Mouse (Mus musculus): Measurements from ENCODE around the gene Abcb11. TPM values are rescaled to one million over a fixed set of nuclear protein-coding genes. Genes with fewer than 3 reads are reported as not detected.

Gene Abcb11
- polyA plus RNA-seq, 1 experiment from 2014 or later = 0.13 TPM

GRCm38 (mm10) chr2:69212652-69213051, 129.8 kb downstream of the Abcb11 start:
- Histone ChIP-seq H3K27me3 (ENCODE audit: control insufficient read depth, insufficient read depth, low read length) (no peaks in the 10 kb centered on the region), H3K27ac (ENCODE audit: low read length) (no peak overlapping the region), H3K9me3 (replicated peaks; ENCODE audit: control insufficient read depth, low read length) (no peaks in the 10 kb centered on the region), H3K4me1 (ENCODE audit: control insufficient read depth, insufficient read depth, low read length) (no peaks in the 10 kb centered on the region), H3K9ac (ENCODE audit: low read length) (no peak overlapping the region), H3K36me3 (ENCODE audit: control insufficient read depth, insufficient read depth) (no peaks in the 10 kb centered on the region), H3K4me2 (ENCODE audit: low read depth, low read length) (no peak overlapping the region), H3K4me3 (ENCODE audit: low read length) (no peak overlapping the region)
- WGBS = 64% methylated on average over 10 of the region's 10 CpGs
- no peak for ATAC-seq (replicated peaks; ENCODE audit: extremely low read depth, insufficient read depth, low FRiP score)

DNA sequence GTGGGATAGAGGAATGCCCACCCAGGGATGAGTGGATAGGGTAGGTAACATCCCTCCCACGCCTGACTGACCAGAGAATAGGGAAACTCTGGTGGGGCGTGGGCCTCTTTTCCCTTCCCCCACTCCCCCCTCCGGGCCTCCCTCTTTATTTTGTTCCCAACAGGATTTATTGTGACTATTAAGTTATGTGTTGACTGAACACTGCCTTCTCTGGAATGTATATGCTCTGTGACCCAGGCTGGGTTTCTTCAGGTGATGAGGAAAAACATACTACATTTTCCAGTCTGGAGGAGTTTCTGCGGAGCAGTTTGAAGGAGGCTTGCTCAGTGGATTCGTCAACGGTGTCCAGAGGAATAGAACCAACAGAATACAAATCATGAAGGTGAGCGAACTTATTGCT, 131.6 kb downstream of the Abcb11 start, which contains the start of gene G6pc2:
Gene G6pc2, plus strand, starts transcription at position 301 of the 400 bp plus-strand sequence.
- no peaks in the 10 kb centered on the region for H3K4me1 ChIP-seq (ENCODE audit: control insufficient read depth, insufficient read depth, low read length)
- no peaks in the 10 kb centered on the region for H3K36me3 ChIP-seq (ENCODE audit: control insufficient read depth, insufficient read depth)
- H3K4me3 ChIP-seq (ENCODE audit: low read length) = no peak within 1 kb of the TSS
- H3K9ac ChIP-seq (ENCODE audit: low read length) = no peak within 1 kb of the TSS
- no peak for ATAC-seq (replicated peaks; ENCODE audit: extremely low read depth, insufficient read depth, low FRiP score)
- no peak within 1 kb of the TSS for H3K27ac ChIP-seq (ENCODE audit: low read length)
- no peak within 1 kb of the TSS for H3K4me2 ChIP-seq (ENCODE audit: low read depth, low read length)
- 82% methylated on average over 7 of the region's 7 CpGs for WGBS
- no peaks in the 10 kb centered on the region for H3K9me3 ChIP-seq (replicated peaks; ENCODE audit: control insufficient read depth, low read length)
- H3K27me3 ChIP-seq (ENCODE audit: control insufficient read depth, insufficient read depth, low read length) = no peaks in the 10 kb centered on the region

DNA sequence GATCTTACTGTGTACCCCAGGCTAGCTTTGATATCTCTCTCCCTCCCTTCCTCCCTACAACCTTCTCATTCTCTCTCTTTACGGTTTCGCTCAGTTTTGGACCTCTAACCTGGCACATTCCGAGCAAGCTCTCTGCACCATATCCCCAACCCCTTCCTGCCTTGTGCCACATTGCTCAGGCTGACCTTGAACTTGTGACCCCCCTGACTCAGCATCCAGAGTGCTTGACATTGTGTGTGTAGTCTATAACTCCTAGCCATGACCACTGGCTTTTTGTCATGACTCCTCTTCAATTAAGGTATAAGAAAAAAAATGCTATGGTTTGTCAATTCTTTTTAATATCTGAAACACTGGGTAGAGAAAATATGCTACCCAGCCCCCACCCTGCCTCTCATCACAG, 132.7 kb downstream of the Abcb11 start:
- no peak overlapping the region for H3K9ac ChIP-seq (ENCODE audit: low read length)
- no peak for ATAC-seq (replicated peaks; ENCODE audit: extremely low read depth, insufficient read depth, low FRiP score)
- 82% methylated on average over 3 of the region's 3 CpGs for WGBS
- H3K27ac ChIP-seq (ENCODE audit: low read length) = no peak overlapping the region
- H3K4me2 ChIP-seq (ENCODE audit: low read depth, low read length) = no peak overlapping the region
- no peak overlapping the region for H3K4me3 ChIP-seq (ENCODE audit: low read length)
- H3K4me1 ChIP-seq (ENCODE audit: control insufficient read depth, insufficient read depth, low read length) = peaks cover 8% of the 10 kb centered on the region
- H3K27me3 ChIP-seq (ENCODE audit: control insufficient read depth, insufficient read depth, low read length) = no peaks in the 10 kb centered on the region
- no peaks in the 10 kb centered on the region for H3K36me3 ChIP-seq (ENCODE audit: control insufficient read depth, insufficient read depth)
- no peaks in the 10 kb centered on the region for H3K9me3 ChIP-seq (replicated peaks; ENCODE audit: control insufficient read depth, low read length)

DNA sequence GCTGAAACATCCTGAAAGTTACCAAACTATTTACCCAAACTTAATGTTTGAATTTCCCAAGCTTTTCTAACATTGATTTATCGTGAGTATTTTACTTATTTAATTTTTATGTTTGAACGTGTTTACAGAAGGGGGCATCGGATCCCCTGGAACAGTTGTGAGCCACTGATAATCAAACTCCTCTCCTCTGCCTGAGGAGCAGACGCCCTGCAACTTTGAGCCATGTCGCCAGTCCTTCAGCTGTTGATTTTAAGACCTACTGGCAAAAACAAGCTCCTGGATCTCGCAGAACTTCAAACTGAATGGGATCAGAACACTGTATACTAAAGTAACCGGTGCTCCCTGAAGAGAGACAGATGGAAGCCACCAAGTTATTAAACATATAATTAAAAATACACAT, 135.9 kb downstream of the Abcb11 start:
- H3K4me2 ChIP-seq (ENCODE audit: low read depth, low read length) = peak overlapping the region; percentile 55
- H3K4me3 ChIP-seq (ENCODE audit: low read length) = peak overlapping the region; percentile 80
- H3K4me1 ChIP-seq (ENCODE audit: control insufficient read depth, insufficient read depth, low read length) = peaks cover 8% of the 10 kb centered on the region
- no peaks in the 10 kb centered on the region for H3K9me3 ChIP-seq (replicated peaks; ENCODE audit: control insufficient read depth, low read length)
- H3K9ac ChIP-seq (ENCODE audit: low read length) = peak overlapping the region; percentile 38; the same call in 1 of the 2 replicates
- ATAC-seq (replicated peaks; ENCODE audit: extremely low read depth, insufficient read depth, low FRiP score) = no peak
- WGBS = 19% methylated on average over 7 of the region's 7 CpGs
- peaks cover 10% of the 10 kb centered on the region for H3K36me3 ChIP-seq (ENCODE audit: control insufficient read depth, insufficient read depth)
- H3K27me3 ChIP-seq (ENCODE audit: control insufficient read depth, insufficient read depth, low read length) = no peaks in the 10 kb centered on the region
- no peak overlapping the region for H3K27ac ChIP-seq (ENCODE audit: low read length)

DNA sequence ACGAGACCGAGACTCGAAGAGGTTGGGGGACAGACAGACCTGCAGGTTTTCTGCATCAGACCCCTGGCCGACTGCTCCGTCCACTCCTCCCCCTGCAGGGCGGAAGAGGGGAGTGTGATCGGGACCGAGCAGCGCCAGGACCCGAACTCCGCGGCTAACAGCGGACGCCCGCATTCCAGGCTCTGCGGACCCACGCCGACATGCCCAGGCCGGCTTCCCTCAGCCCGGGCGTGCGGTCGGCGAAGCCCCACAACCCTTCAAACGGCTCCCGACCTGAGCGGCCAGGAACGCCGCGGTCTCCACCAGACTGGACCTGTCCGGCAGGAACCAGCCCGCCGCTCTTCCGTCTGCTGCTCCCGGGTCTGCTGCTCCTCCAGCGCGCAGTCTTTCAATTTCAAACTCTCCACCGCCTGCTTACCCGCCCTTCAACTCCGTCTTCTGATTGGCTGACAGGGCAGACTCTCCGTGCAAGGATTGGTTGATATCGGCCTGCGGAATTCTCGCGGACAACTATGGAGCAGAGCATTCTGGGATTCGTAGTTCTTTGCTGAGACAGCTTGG, 136.5 kb downstream of the Abcb11 start, which contains the start of gene Spc25:
Gene Spc25, minus strand, starts transcription at position 404 of the 561 bp plus-strand sequence.
- no peaks in the 10 kb centered on the region for H3K9me3 ChIP-seq (replicated peaks; ENCODE audit: control insufficient read depth, low read length)
- peak within 1 kb of the TSS; percentile 80 for H3K4me3 ChIP-seq (ENCODE audit: low read length)
- peaks cover 14% of the 10 kb centered on the region for H3K36me3 ChIP-seq (ENCODE audit: control insufficient read depth, insufficient read depth)
- H3K9ac ChIP-seq (ENCODE audit: low read length) = peak within 1 kb of the TSS; percentile 85
- peak within 1 kb of the TSS; percentile 86 for H3K4me2 ChIP-seq (ENCODE audit: low read depth, low read length)
- H3K27ac ChIP-seq (ENCODE audit: low read length) = peak within 1 kb of the TSS; percentile 71
- H3K27me3 ChIP-seq (ENCODE audit: control insufficient read depth, insufficient read depth, low read length) = no peaks in the 10 kb centered on the region
- under 1% methylated on average over 46 of the region's 46 CpGs for WGBS
- peaks cover 8% of the 10 kb centered on the region for H3K4me1 ChIP-seq (ENCODE audit: control insufficient read depth, insufficient read depth, low read length)
- peak; percentile 100 for ATAC-seq (replicated peaks; ENCODE audit: extremely low read depth, insufficient read depth, low FRiP score)

GRCm38 (mm10) chr2:69205185-69205584, 137.2 kb downstream of the Abcb11 start:
- no peak for ATAC-seq (replicated peaks; ENCODE audit: extremely low read depth, insufficient read depth, low FRiP score)
- 19% methylated on average over 6 of the region's 6 CpGs for WGBS
- no peaks in the 10 kb centered on the region for H3K9me3 ChIP-seq (replicated peaks; ENCODE audit: control insufficient read depth, low read length)
- H3K27ac ChIP-seq (ENCODE audit: low read length) = no peak overlapping the region; the same call in 1 of the 2 replicates
- peaks cover 8% of the 10 kb centered on the region for H3K4me1 ChIP-seq (ENCODE audit: control insufficient read depth, insufficient read depth, low read length)
- no peaks in the 10 kb centered on the region for H3K27me3 ChIP-seq (ENCODE audit: control insufficient read depth, insufficient read depth, low read length)
- peak overlapping the region; percentile 80 for H3K4me3 ChIP-seq (ENCODE audit: low read length)
- H3K36me3 ChIP-seq (ENCODE audit: control insufficient read depth, insufficient read depth) = peaks cover 14% of the 10 kb centered on the region
- H3K4me2 ChIP-seq (ENCODE audit: low read depth, low read length) = peak overlapping the region; percentile 86
- H3K9ac ChIP-seq (ENCODE audit: low read length) = peak overlapping the region; percentile 85

DNA sequence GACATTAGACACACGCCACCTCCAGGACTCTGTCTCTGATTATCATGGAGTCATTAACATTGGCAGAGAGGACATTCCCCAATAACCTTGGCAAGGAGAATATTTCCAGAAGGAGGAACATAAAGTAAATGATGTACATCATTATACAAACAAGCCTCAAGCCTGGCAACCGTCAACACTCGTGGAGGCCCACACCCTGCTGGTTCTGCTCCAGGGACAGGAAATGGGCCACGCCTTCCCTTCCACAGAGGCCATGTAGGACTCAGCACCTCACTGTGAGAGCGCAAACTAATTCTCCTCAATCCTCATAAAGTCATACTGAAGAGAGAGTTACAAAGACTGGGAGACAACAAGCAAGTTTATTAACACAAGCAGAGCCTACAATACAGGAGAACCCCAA, 148.9 kb downstream of the Abcb11 start:
- Histone ChIP-seq H3K4me1 (ENCODE audit: control insufficient read depth, insufficient read depth, low read length) (peaks cover 1% of the 10 kb centered on the region; the same call in 1 of the 2 replicates), H3K36me3 (ENCODE audit: control insufficient read depth, insufficient read depth) (peaks cover 38% of the 10 kb centered on the region), H3K27me3 (ENCODE audit: control insufficient read depth, insufficient read depth, low read length) (no peaks in the 10 kb centered on the region), H3K4me2 (ENCODE audit: low read depth, low read length) (no peak overlapping the region), H3K9me3 (replicated peaks; ENCODE audit: control insufficient read depth, low read length) (peaks cover 3% of the 10 kb centered on the region; the same call in 1 of the 2 replicates), H3K4me3 (ENCODE audit: low read length) (no peak overlapping the region), H3K9ac (ENCODE audit: low read length) (no peak overlapping the region), H3K27ac (ENCODE audit: low read length) (no peak overlapping the region)
- no peak for ATAC-seq (replicated peaks; ENCODE audit: extremely low read depth, insufficient read depth, low FRiP score)
- 89% methylated on average over 5 of the region's 5 CpGs for WGBS

DNA sequence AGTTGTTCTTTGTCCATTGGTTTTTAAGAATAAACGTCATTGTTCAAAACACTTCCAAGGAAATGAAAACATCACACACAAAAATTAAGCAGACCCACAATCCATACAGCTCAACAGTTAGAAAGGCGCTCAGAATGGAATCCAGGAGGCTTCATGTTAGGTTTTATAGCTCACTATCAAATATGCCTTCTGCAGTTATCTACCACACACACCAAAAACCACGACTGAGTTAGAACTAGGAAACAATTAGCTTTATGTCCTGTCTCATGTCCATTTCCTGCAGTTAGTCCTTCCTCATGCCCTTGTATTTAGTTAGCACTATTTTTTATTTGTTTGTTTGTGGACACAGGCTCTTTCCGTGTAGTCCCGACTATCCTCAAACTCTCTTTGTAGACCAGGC, 151.4 kb downstream of the Abcb11 start:
- H3K9ac ChIP-seq (ENCODE audit: low read length) = no peak overlapping the region
- peaks cover 34% of the 10 kb centered on the region for H3K36me3 ChIP-seq (ENCODE audit: control insufficient read depth, insufficient read depth)
- no peak overlapping the region for H3K27ac ChIP-seq (ENCODE audit: low read length)
- no peak overlapping the region for H3K4me2 ChIP-seq (ENCODE audit: low read depth, low read length)
- WGBS = 75% methylated on average over 5 of the region's 5 CpGs
- H3K4me3 ChIP-seq (ENCODE audit: low read length) = no peak overlapping the region
- H3K4me1 ChIP-seq (ENCODE audit: control insufficient read depth, insufficient read depth, low read length) = peaks cover 2% of the 10 kb centered on the region; the same call in 1 of the 2 replicates
- H3K9me3 ChIP-seq (replicated peaks; ENCODE audit: control insufficient read depth, low read length) = peaks cover 3% of the 10 kb centered on the region; the same call in 1 of the 2 replicates
- no peak for ATAC-seq (replicated peaks; ENCODE audit: extremely low read depth, insufficient read depth, low FRiP score)
- H3K27me3 ChIP-seq (ENCODE audit: control insufficient read depth, insufficient read depth, low read length) = no peaks in the 10 kb centered on the region

- H3K36me3 ChIP-seq (ENCODE audit: control insufficient read depth, insufficient read depth) = peaks cover 23% of the 10 kb centered on the region
- no peak overlapping the region for H3K27ac ChIP-seq (ENCODE audit: low read length)
- H3K9me3 ChIP-seq (replicated peaks; ENCODE audit: control insufficient read depth, low read length) = peaks cover 3% of the 10 kb centered on the region; the same call in 1 of the 2 replicates
- H3K4me3 ChIP-seq (ENCODE audit: low read length) = no peak overlapping the region
- H3K27me3 ChIP-seq (ENCODE audit: control insufficient read depth, insufficient read depth, low read length) = no peaks in the 10 kb centered on the region
- ATAC-seq (replicated peaks; ENCODE audit: extremely low read depth, insufficient read depth, low FRiP score) = no peak
- peaks cover 2% of the 10 kb centered on the region; the same call in 1 of the 2 replicates for H3K4me1 ChIP-seq (ENCODE audit: control insufficient read depth, insufficient read depth, low read length)
- no peak overlapping the region for H3K4me2 ChIP-seq (ENCODE audit: low read depth, low read length)
- H3K9ac ChIP-seq (ENCODE audit: low read length) = no peak overlapping the region
- 73% methylated on average over 4 of the region's 4 CpGs for WGBS
Measured at GRCm38 (mm10) chr2:69189222-69189621, 153.2 kb downstream of the Abcb11 start.

Measured in heart, embryonic 16.5 days (tissue).